Mouse (Mus musculus) heart, embryonic 13.5 days (tissue): ENCODE results near the gene Tmem117. TPM values are rescaled to one million over a fixed set of nuclear protein-coding genes. Genes with fewer than 3 reads are reported as not detected.

Experiments
- ATAC-seq: fragments of 200-750 bp; cut with Nextera tagmentation; 2 replicates; pipeline ENCODE4 v1.8.0; 2017; ENCODE audit warnings: moderate TSS enrichment; ENCODE audit not compliant: insufficient number of reproducible peaks, low FRiP score, low TSS enrichment; ENCODE audit errors: extremely low read depth
- H3K27ac ChIP-seq: fragments of 300-500 bp; sonication (generic); replicated peaks from 2 replicates; pipeline ENCODE4 v1.5.1; 2015; ENCODE audit warnings: moderate library complexity, mild to moderate bottlenecking, inconsistent platforms
- H3K27me3 ChIP-seq: fragments of 300-500 bp; sonication (generic); replicated peaks from 2 replicates; pipeline ENCODE4 v1.6.1; 2015; ENCODE audit warnings: mild to moderate bottlenecking, inconsistent platforms
- H3K36me3 ChIP-seq: fragments of 300-500 bp; sonication (generic); 2 replicates; pipeline ENCODE4 v1.6.1; 2015; ENCODE audit warnings: mild to moderate bottlenecking, inconsistent platforms
- H3K4me1 ChIP-seq: fragments of 300-500 bp; sonication (generic); 2 replicates; pipeline ENCODE4 v1.6.1; 2015; ENCODE audit warnings: inconsistent platforms
- H3K4me2 ChIP-seq: fragments of 300-500 bp; sonication (generic); 2 replicates; pipeline ENCODE4 v1.6.1; 2015; ENCODE audit warnings: inconsistent platforms, mild to moderate bottlenecking, moderate library complexity
- H3K4me3 ChIP-seq: fragments of 300-500 bp; sonication (generic); 2 replicates; pipeline ENCODE4 v1.5.1; 2015; ENCODE audit warnings: moderate library complexity, mild to moderate bottlenecking, inconsistent platforms
- H3K9ac ChIP-seq: fragments of 300-500 bp; sonication (generic); 2 replicates; pipeline ENCODE4 v1.6.1; 2015; ENCODE audit warnings: inconsistent platforms, mild to moderate bottlenecking, moderate library complexity
- H3K9me3 ChIP-seq: fragments of 300-500 bp; sonication (generic); 2 replicates; pipeline ENCODE4 v1.6.1; 2016; ENCODE audit warnings: inconsistent platforms
- WGBS: fragments of 180-500 bp; shearing (Covaris S2); methylation state at CpG from one replicate; pipeline ENCODE4 v1.1.7; 2015; ENCODE audit warnings: mixed read lengths; 5-methylcytosine and 5-hydroxymethylcytosine counted together
- polyA plus RNA-seq: library from polyadenylated mRNA; unstranded; fragments of >200 nt; fragmentation: Nextera tagmentation; extraction: Ambion mirVana; gene quantifications from 2 replicates; pipeline ENCODE4 v1.2.1, GENCODE M21; 2015

The Tmem117 gene
- polyA plus RNA-seq = 1.2 and 1.3 TPM in 2 replicates

- peaks cover 35% of the 10 kb centered on the region for H3K27me3 ChIP-seq
- no peaks in the 10 kb centered on the region for H3K9me3 ChIP-seq
- no peak within 1 kb of the TSS for H3K27ac ChIP-seq
- ATAC-seq = peak; percentile 47; the same call in 1 of the 2 replicates
- peak within 1 kb of the TSS; percentile 86 for H3K9ac ChIP-seq
- no peaks in the 10 kb centered on the region for H3K36me3 ChIP-seq
- H3K4me2 ChIP-seq = peak within 1 kb of the TSS; percentile 97
- WGBS = under 1% methylated on average over 93 of the region's 96 CpGs
- H3K4me1 ChIP-seq = no peaks in the 10 kb centered on the region; the same call in 1 of the 2 replicates
- peak within 1 kb of the TSS; percentile 70 for H3K4me3 ChIP-seq
Observed at GRCm38 (mm10) chr15:94628830-94629601, at the start of gene Tmem117. Gene Tmem117, plus strand, starts transcription at chr15:94629232.

DNA sequence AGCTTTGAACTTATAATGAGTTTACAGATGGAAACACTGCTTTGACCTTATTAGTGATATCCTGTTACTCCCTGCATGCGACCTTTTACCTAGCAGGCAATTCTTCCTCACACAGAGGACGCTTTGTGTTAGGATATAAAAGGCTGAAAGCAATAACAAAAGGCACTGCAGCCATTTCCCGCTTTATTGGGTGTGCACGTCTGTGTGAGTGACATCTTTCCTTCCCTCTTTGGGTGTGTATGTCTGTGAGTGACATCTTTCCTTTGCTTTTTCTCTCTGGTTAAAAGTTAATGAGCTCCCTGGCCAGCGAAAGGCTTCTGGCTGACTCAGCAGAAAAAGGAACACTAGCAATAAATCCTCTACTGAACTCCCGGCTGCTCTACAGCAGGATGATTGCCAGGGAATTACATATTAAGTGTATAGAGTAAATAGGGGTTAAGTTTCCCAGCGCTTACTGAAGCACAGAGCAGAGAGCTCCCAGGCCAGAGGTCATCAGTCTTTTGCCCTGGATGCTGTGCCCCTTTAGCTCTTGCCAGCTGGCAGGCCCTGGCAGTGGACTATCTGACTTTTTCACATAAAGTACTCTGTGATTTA is 46.9 kb upstream of the Tmem117 start:
- Histone ChIP-seq H3K36me3 (peaks cover 86% of the 10 kb centered on the region), H3K9ac (no peak overlapping the region)
- ATAC-seq = no peak

DNA sequence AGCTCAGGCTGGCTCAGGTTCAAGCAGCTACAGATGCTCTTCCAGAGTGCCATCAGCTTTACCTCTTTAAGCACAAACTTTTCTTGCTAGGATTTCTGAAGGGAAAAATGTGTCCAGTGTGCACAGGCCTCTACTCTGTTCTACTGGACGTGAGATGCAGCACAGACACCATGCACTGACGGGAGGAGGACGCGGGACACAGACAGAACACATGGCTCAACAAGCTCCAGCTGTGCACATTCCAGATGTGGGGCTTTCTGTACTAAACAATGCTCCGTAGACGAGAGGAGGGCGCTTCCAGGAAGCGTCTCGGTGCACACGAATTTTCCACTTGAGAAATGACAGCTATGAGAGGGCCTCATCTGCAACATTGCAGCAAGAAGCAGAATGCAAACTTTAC is 45.9 kb upstream of the Tmem117 start:
- H3K9me3 ChIP-seq = no peaks in the 10 kb centered on the region
- WGBS = 88% methylated on average over 10 of the region's 10 CpGs
- no peaks in the 10 kb centered on the region for H3K27me3 ChIP-seq
- no peak overlapping the region for H3K4me3 ChIP-seq
- no peak for ATAC-seq
- H3K4me1 ChIP-seq = peaks cover 5% of the 10 kb centered on the region
- H3K27ac ChIP-seq = no peak overlapping the region
- peaks cover 84% of the 10 kb centered on the region for H3K36me3 ChIP-seq
- no peak overlapping the region for H3K4me2 ChIP-seq
- no peak overlapping the region for H3K9ac ChIP-seq

More for the DNA sequence above, 46.9 kb upstream of the Tmem117 start:
- WGBS = 88% methylated on average over 7 of the region's 7 CpGs
- Histone ChIP-seq H3K4me2 (no peak overlapping the region), H3K27me3 (no peaks in the 10 kb centered on the region), H3K27ac (no peak overlapping the region), H3K4me1 (no peaks in the 10 kb centered on the region), H3K9me3 (no peaks in the 10 kb centered on the region), H3K4me3 (no peak overlapping the region)

DNA sequence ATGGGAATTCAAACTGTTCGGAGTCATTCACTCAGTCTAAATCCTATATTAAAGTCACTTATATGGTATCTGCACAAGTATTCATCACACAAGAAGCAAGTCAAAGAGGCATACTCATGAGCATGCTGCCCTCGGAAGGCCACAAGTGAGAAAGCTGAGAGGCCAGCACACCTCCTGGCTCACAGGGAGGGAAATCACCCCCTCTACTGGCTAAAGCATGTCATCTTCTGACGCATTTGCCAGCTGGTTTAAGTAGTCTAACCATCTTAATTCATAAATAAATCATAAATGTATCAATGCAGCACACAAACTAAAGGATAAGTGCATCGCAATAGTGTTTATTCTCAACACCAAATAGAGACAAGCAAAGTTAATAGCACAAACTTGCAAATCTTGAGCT is 44.3 kb upstream of the Tmem117 start:
- H3K4me3 ChIP-seq = no peak overlapping the region
- 88% methylated on average over 4 of the region's 4 CpGs for WGBS
- H3K27me3 ChIP-seq = no peaks in the 10 kb centered on the region
- no peak overlapping the region for H3K4me2 ChIP-seq
- H3K9ac ChIP-seq = no peak overlapping the region
- ATAC-seq = no peak
- H3K9me3 ChIP-seq = no peaks in the 10 kb centered on the region
- peaks cover 70% of the 10 kb centered on the region for H3K36me3 ChIP-seq
- H3K27ac ChIP-seq = no peak overlapping the region
- peaks cover 14% of the 10 kb centered on the region for H3K4me1 ChIP-seq

DNA sequence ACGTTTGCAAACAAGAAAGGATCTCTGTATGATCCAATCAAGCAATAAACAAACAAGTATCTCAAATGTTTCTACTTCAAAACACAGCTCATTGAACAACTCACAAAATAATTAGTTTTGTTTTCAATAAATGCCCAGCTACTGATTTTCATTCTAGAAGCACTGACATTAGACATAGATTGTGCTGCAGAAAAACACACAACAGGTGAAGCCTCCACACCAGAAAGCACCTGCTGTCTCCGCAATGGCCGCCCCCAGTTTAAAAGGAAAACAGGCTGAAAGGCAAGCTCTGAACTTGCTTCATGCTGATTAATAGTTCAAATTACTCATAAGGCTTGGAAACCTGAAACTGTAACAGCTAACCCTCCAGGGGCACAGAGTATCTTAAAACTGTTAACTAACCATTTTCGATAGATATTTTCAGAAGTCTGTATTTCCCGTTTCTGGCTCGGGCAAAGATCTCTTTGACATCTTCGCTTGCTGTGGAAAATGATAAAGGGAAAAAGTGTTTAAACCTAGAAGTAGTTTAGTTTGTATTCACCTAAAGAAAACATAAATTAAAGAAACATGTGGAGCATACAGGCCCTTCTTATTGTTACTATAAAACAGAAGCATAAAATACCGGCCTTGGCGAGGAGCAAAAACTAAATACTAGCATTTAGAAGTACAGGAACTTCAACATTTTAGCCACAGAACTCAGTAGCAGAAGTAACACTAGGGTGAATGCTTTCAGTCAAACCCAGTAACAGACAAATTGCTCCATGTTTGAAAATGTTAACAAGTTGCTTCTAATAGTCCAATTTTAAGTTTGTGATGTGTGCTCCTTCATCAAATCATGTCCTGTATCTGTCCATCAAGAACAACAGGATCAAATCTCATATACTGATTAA is 41.0 kb upstream of the Tmem117 start:
- H3K9ac ChIP-seq = peak overlapping the region; percentile 94
- no peaks in the 10 kb centered on the region for H3K9me3 ChIP-seq
- H3K27me3 ChIP-seq = no peaks in the 10 kb centered on the region
- no peak for ATAC-seq
- WGBS = 83% methylated on average over 9 of the region's 9 CpGs
- H3K4me1 ChIP-seq = peaks cover 16% of the 10 kb centered on the region
- H3K36me3 ChIP-seq = peaks cover 38% of the 10 kb centered on the region
- peak overlapping the region; percentile 83 for H3K4me2 ChIP-seq
- peak overlapping the region; percentile 99 for H3K4me3 ChIP-seq
- no peak overlapping the region for H3K27ac ChIP-seq

GRCm38 (mm10) chr15:94589219-94590075 is 39.6 kb upstream of the Tmem117 start, which contains the start of gene Twf1:
Gene Twf1, minus strand, starts transcription at chr15:94589889.
- no peaks in the 10 kb centered on the region for H3K9me3 ChIP-seq
- peak; percentile 99 for ATAC-seq
- H3K9ac ChIP-seq = peak within 1 kb of the TSS; percentile 94
- H3K36me3 ChIP-seq = peaks cover 25% of the 10 kb centered on the region
- WGBS = under 1% methylated on average over 69 of the region's 70 CpGs
- peaks cover 16% of the 10 kb centered on the region for H3K4me1 ChIP-seq
- peak within 1 kb of the TSS; percentile 84 for H3K27ac ChIP-seq
- peak within 1 kb of the TSS; percentile 99 for H3K4me3 ChIP-seq
- H3K27me3 ChIP-seq = no peaks in the 10 kb centered on the region
- peak within 1 kb of the TSS; percentile 83 for H3K4me2 ChIP-seq

- H3K27ac ChIP-seq = no peak overlapping the region
- no peaks in the 10 kb centered on the region for H3K27me3 ChIP-seq
- peaks cover 18% of the 10 kb centered on the region for H3K36me3 ChIP-seq
- H3K4me2 ChIP-seq = peak overlapping the region; percentile 83
- WGBS = 12% methylated on average over 8 of the region's 8 CpGs
- H3K4me1 ChIP-seq = peaks cover 16% of the 10 kb centered on the region
- no peak for ATAC-seq
- H3K9ac ChIP-seq = peak overlapping the region; percentile 94
- no peaks in the 10 kb centered on the region for H3K9me3 ChIP-seq
- peak overlapping the region; percentile 99 for H3K4me3 ChIP-seq
Observed at GRCm38 (mm10) chr15:94590083-94590482, 38.9 kb upstream of the Tmem117 start.

GRCm38 (mm10) chr15:94591356-94591755 is 37.7 kb upstream of the Tmem117 start:
- Histone ChIP-seq H3K27ac (no peak overlapping the region), H3K4me2 (no peak overlapping the region)
- WGBS = 84% methylated on average over 4 of the region's 4 CpGs

GRCm38 (mm10) chr15:94593586-94593985 is 35.4 kb upstream of the Tmem117 start:
- H3K9me3 ChIP-seq = no peaks in the 10 kb centered on the region
- 76% methylated on average over 1 of the region's 1 CpGs for WGBS
- H3K4me2 ChIP-seq = no peak overlapping the region
- H3K4me3 ChIP-seq = no peak overlapping the region
- H3K4me1 ChIP-seq = peaks cover 7% of the 10 kb centered on the region; the same call in 1 of the 2 replicates
- H3K27me3 ChIP-seq = no peaks in the 10 kb centered on the region
- no peak overlapping the region for H3K27ac ChIP-seq
- no peak for ATAC-seq
- no peaks in the 10 kb centered on the region for H3K36me3 ChIP-seq
- no peak overlapping the region for H3K9ac ChIP-seq

More at GRCm38 (mm10) chr15:94591356-94591755, 37.7 kb upstream of the Tmem117 start:
- Histone ChIP-seq H3K36me3 (peaks cover 6% of the 10 kb centered on the region), H3K9me3 (no peaks in the 10 kb centered on the region), H3K9ac (no peak overlapping the region), H3K4me1 (peaks cover 16% of the 10 kb centered on the region), H3K4me3 (no peak overlapping the region), H3K27me3 (no peaks in the 10 kb centered on the region)
- ATAC-seq = no peak

DNA sequence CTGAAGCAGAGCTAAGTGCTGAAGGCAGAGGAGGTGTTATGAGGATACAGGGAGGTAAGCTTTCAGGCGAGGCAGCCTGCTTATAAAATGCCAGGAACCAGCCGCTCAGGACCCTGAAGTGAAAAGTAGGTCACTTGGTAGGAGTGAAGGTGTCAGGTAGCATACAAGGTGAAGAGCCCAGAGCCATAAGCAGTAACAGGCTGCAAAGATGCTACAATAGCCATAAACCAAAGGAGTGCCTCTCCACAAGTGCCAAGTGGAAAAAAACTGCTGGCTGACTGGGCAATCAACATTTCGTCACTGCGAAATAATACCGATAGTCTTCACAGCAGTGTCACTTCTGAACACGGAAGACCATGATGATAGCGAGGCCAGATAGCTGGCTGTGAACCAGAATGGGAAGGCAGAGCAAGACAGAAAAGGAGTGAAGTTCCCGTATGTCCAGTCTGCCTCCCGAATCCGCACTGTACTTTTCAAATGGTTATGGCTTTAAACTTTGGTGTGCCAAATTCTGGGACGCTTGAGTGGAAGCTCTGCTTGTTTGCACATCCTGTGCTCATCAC is 28.8 kb upstream of the Tmem117 start:
- no peaks in the 10 kb centered on the region for H3K4me1 ChIP-seq
- no peak for ATAC-seq
- peaks cover 3% of the 10 kb centered on the region for H3K27me3 ChIP-seq
- no peaks in the 10 kb centered on the region for H3K9me3 ChIP-seq
- no peak overlapping the region for H3K9ac ChIP-seq
- no peak overlapping the region for H3K4me3 ChIP-seq
- WGBS = 55% methylated on average over 11 of the region's 11 CpGs
- no peaks in the 10 kb centered on the region for H3K36me3 ChIP-seq
- peak overlapping the region; percentile 3; the same call in 1 of the 2 replicates for H3K4me2 ChIP-seq
- no peak overlapping the region for H3K27ac ChIP-seq
